Mouse (Mus musculus): Measurements from ENCODE around the gene Pard3.

- TF ChIP-seq UBTF (IDR thresholded peaks at IDR 0.05; ENCODE audit: low read depth, low read length) = no peak
- no peak for TF ChIP-seq E2F4 (IDR thresholded peaks at IDR 0.05; ENCODE audit: insufficient replicate concordance, low read depth, low read length)
- no peak for TF ChIP-seq SMC3 (IDR thresholded peaks at IDR 0.05; ENCODE audit: low read depth, low read length)
- no peak for TF ChIP-seq KAT2A (IDR thresholded peaks at IDR 0.05; ENCODE audit: insufficient replicate concordance, low read length)
- TF ChIP-seq CTCF (conservative IDR thresholded peaks at IDR 0.05 in 1 of 2, IDR thresholded peaks at IDR 0.05 in 1 of 2; ENCODE audit: low read depth in 2 of 2, low read length in 2 of 2) = no peak
Measured at GRCm38 (mm10) chr8:127059826-127060225, 3.9 kb upstream of the Pard3 start.
